Mouse (Mus musculus) activated CD4-positive, CD25-positive, alpha-beta regulatory T cell (primary cell): ENCODE data around the gene Ddx3y. TPM values are rescaled to one million over a fixed set of nuclear protein-coding genes. Genes with fewer than 3 reads are reported as not detected.

Experiments
- polyA plus RNA-seq, 2 experiments: library from polyadenylated mRNA; unstranded; fragments of 100-300 nt; shearing (Covaris generic); gene quantifications; one replicate each; pipeline ENCODE4 v1.2.1; 2017

Gene Ddx3y
- polyA plus RNA-seq, result 10 to 100 TPM; 80.8 to 85.3 TPM

GRCm38 (mm10) chrY:1286171-1286795 is at the start of gene Ddx3y:
Gene Ddx3y (minus strand): TSS chrY:1286629.

DNA sequence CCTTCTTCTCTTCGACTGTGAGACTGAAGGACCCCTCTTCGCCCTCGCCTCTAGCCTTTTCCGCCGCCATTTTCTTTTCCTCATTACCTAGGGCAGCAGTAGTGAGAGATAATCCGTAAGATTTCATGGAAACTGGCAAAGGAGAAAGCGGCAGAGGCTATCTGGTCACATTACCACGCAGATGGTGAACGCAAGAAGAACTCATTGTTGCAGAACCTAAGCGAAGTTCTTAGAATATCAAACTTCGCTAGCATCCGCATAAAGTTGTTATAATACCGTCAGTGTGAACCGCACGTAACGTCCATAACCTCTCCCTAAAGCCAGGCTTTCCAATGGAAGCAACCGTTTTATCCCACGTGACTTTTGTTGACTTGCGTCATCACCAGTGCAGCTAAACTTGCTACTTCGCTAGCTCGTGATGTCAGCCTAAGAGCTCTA is 41.0 kb downstream of the Ddx3y start, which contains the start of gene Uty:
Gene Uty (minus strand): TSS at position 334 of the 438 bp plus-strand sequence.

Other genes with a start within 250 kb of the Ddx3y start
- gene Uty, start 40.9 kb downstream of the Ddx3y start, polyA plus RNA-seq, result 10 to 100 TPM; 31.5 to 35.4 TPM
- gene Usp9y, start 173.2 kb upstream of the Ddx3y start, polyA plus RNA-seq, result not detected